Mouse (Mus musculus) testis, adult 2 months (tissue): ENCODE measurements around the gene Atn1. TPM values are rescaled to one million over a fixed set of nuclear protein-coding genes. Genes with fewer than 3 reads are reported as not detected.

ENCODE experiments used
- H3K27ac ChIP-seq: fragments of 200-500 bp; 2 replicates; pipeline ENCODE4 v1.5.1; 2012; ENCODE audit warnings: low read depth, low read length; ENCODE audit not compliant: control insufficient read depth, insufficient read depth
- H3K27me3 ChIP-seq: fragments of 200-500 bp; 2 replicates; pipeline ENCODE4 v1.6.1; 2012; ENCODE audit warnings: mild to moderate bottlenecking, low read length, moderate library complexity; ENCODE audit not compliant: control insufficient read depth, insufficient read depth
- H3K36me3 ChIP-seq: fragments of 200-500 bp; 2 replicates; pipeline ENCODE4 v1.6.1; 2012; ENCODE audit warnings: mild to moderate bottlenecking, low read length; ENCODE audit not compliant: control insufficient read depth, insufficient read depth
- H3K4me1 ChIP-seq: fragments of 200-500 bp; 2 replicates; pipeline ENCODE4 v1.6.1; 2012; ENCODE audit warnings: low read length; ENCODE audit not compliant: control insufficient read depth, insufficient read depth
- H3K4me3 ChIP-seq: fragments of 200-500 bp; 2 replicates; pipeline ENCODE4 v1.5.1; 2012; ENCODE audit warnings: low read depth, mild to moderate bottlenecking, low read length, moderate library complexity, mixed read lengths; ENCODE audit not compliant: control insufficient read depth
- CTCF ChIP-seq: fragments of 200-500 bp; IDR thresholded peaks from 2 replicates; pipeline ENCODE4 v1.5.1; 2012; ENCODE audit warnings: low read depth, mild to moderate bottlenecking, inconsistent platforms, low read length, moderate library complexity; ENCODE audit not compliant: control insufficient read depth, insufficient read depth, insufficient replicate concordance
- POLR2A ChIP-seq: fragments of 200-500 bp; IDR thresholded peaks from 2 replicates; pipeline ENCODE4 v1.6.1; 2012; ENCODE audit warnings: low read depth, mild to moderate bottlenecking, inconsistent platforms, low read length, moderate library complexity; ENCODE audit not compliant: control insufficient read depth
- polyA plus RNA-seq: library from polyadenylated mRNA; depleted of rRNA; stranded (reverse); fragments of >200 nt; gene quantifications from 2 replicates; pipeline ENCODE4 v1.2.3, GENCODE M21; 2012

Atn1 gene
- polyA plus RNA-seq, 1 experiment, result 76.1 TPM

- Histone ChIP-seq H3K27ac (peak overlapping the region; percentile 98), H3K4me1 (peaks cover 16% of the 10 kb centered on the region), H3K36me3 (no peaks in the 10 kb centered on the region), H3K4me3 (peak overlapping the region; percentile 93), H3K27me3 (no peaks in the 10 kb centered on the region)
- no peak; the same call in 1 of the 2 replicates for TF ChIP-seq CTCF
- TF ChIP-seq POLR2A, result no peak
Measured at GRCm38 (mm10) chr6:124740211-124740887, 16.0 kb downstream of the Atn1 start.

- H3K4me3 ChIP-seq, result peak overlapping the region; percentile 6
- H3K27ac ChIP-seq, result no peak overlapping the region
- no peaks in the 10 kb centered on the region for H3K27me3 ChIP-seq
- TF ChIP-seq CTCF (no peak), POLR2A (no peak)
- no peaks in the 10 kb centered on the region for H3K36me3 ChIP-seq
- peaks cover 8% of the 10 kb centered on the region for H3K4me1 ChIP-seq
Measured at GRCm38 (mm10) chr6:124739231-124739796, 17.0 kb downstream of the Atn1 start.

GRCm38 (mm10) chr6:124738511-124739023, 17.8 kb downstream of the Atn1 start, which contains the start of gene Ptpn6:
TSS of gene Ptpn6 (minus strand) at chr6:124738714.
- Histone ChIP-seq H3K27ac (no peak within 1 kb of the TSS), H3K27me3 (no peaks in the 10 kb centered on the region), H3K36me3 (no peaks in the 10 kb centered on the region), H3K4me3 (peak within 1 kb of the TSS; percentile 6; the same call in 1 of the 2 replicates), H3K4me1 (peaks cover 8% of the 10 kb centered on the region)
- TF ChIP-seq CTCF, result no peak
- no peak for TF ChIP-seq POLR2A

- no peaks in the 10 kb centered on the region for H3K36me3 ChIP-seq
- no peak overlapping the region for H3K4me3 ChIP-seq
- H3K27me3 ChIP-seq, result no peaks in the 10 kb centered on the region
- H3K4me1 ChIP-seq, result peaks cover 8% of the 10 kb centered on the region
- TF ChIP-seq POLR2A (no peak), CTCF (no peak)
- H3K27ac ChIP-seq, result no peak overlapping the region
Measured at GRCm38 (mm10) chr6:124737040-124737439, 19.3 kb downstream of the Atn1 start.

GRCm38 (mm10) chr6:124734417-124734816, 21.9 kb downstream of the Atn1 start:
- Histone ChIP-seq H3K36me3 (no peaks in the 10 kb centered on the region), H3K4me1 (no peaks in the 10 kb centered on the region; the same call in none of the 2 replicates), H3K27ac (no peak overlapping the region), H3K27me3 (no peaks in the 10 kb centered on the region), H3K4me3 (no peak overlapping the region)
- TF ChIP-seq CTCF (no peak), POLR2A (no peak)

- Histone ChIP-seq H3K36me3 (no peaks in the 10 kb centered on the region), H3K27ac (no peak overlapping the region), H3K27me3 (no peaks in the 10 kb centered on the region), H3K4me3 (no peak overlapping the region), H3K4me1 (no peaks in the 10 kb centered on the region)
- no peak for TF ChIP-seq CTCF
- no peak for TF ChIP-seq POLR2A
Measured at GRCm38 (mm10) chr6:124732476-124733370, 23.6 kb downstream of the Atn1 start.

GRCm38 (mm10) chr6:124731038-124731437, 25.3 kb downstream of the Atn1 start:
- Histone ChIP-seq H3K27me3 (no peaks in the 10 kb centered on the region), H3K27ac (no peak overlapping the region), H3K36me3 (no peaks in the 10 kb centered on the region), H3K4me3 (no peak overlapping the region), H3K4me1 (no peaks in the 10 kb centered on the region)
- no peak for TF ChIP-seq POLR2A
- TF ChIP-seq CTCF, result no peak
